Mouse (Mus musculus) limb, embryonic 12.5 days (tissue): ENCODE results near the gene Pdlim7. TPM values are rescaled to one million over a fixed set of nuclear protein-coding genes. Genes with fewer than 3 reads are reported as not detected.
A peak's percentile ranks its signal among the peaks of the same experiment; 100 is the strongest.

ENCODE experiments used
- ATAC-seq: fragments of 200-750 bp; cut with Nextera tagmentation; 2 replicates; pipeline ENCODE4 v1.8.0; 2017; ENCODE audit warnings: low read depth, moderate TSS enrichment; ENCODE audit not compliant: insufficient number of reproducible peaks, insufficient read depth, low FRiP score, low TSS enrichment
- H3K27ac ChIP-seq: fragments of 300-500 bp; sonication (generic); 2 replicates; pipeline ENCODE4 v1.5.1; 2016; ENCODE audit warnings: mild to moderate bottlenecking, moderate library complexity
- H3K27me3 ChIP-seq: fragments of 300-500 bp; sonication (generic); 2 replicates; pipeline ENCODE4 v1.6.1; 2016; ENCODE audit warnings: mild to moderate bottlenecking, moderate library complexity
- H3K36me3 ChIP-seq: fragments of 300-500 bp; sonication (generic); 2 replicates; pipeline ENCODE4 v1.6.1; 2016; ENCODE audit warnings: mild to moderate bottlenecking, moderate library complexity
- H3K4me1 ChIP-seq: fragments of 300-500 bp; sonication (generic); replicated peaks from 2 replicates; pipeline ENCODE4 v1.6.1; 2016
- H3K4me2 ChIP-seq: fragments of 300-500 bp; sonication (generic); 2 replicates; pipeline ENCODE4 v1.6.1; 2016; ENCODE audit warnings: mild to moderate bottlenecking, moderate library complexity
- H3K4me3 ChIP-seq: fragments of 300-500 bp; sonication (generic); replicated peaks from 2 replicates; pipeline ENCODE4 v1.5.1; 2016; ENCODE audit warnings: mild to moderate bottlenecking
- H3K9ac ChIP-seq: fragments of 300-500 bp; sonication (generic); replicated peaks from 2 replicates; pipeline ENCODE4 v1.6.1; 2016; ENCODE audit warnings: mild to moderate bottlenecking, moderate library complexity
- H3K9me3 ChIP-seq: fragments of 300-500 bp; sonication (generic); 2 replicates; pipeline ENCODE4 v1.6.1; 2016; ENCODE audit warnings: mild to moderate bottlenecking, moderate library complexity
- WGBS: fragments of 180-500 bp; shearing (Covaris S2); methylation state at CpG from one replicate; pipeline ENCODE4 v1.1.7; 2016; 5-methylcytosine and 5-hydroxymethylcytosine counted together
- polyA plus RNA-seq: library from polyadenylated mRNA; unstranded; fragments of >200 nt; fragmentation: Nextera tagmentation; extraction: Ambion mirVana; gene quantifications from 2 replicates; pipeline ENCODE4 v1.2.1, GENCODE M21; 2016

The Pdlim7 gene
- polyA plus RNA-seq, 1 experiment from 2014 or later: 158 TPM

- ATAC-seq: no peak
- H3K9ac ChIP-seq: no peak overlapping the region
- H3K27ac ChIP-seq: peak overlapping the region; percentile 35; the same call in 1 of the 2 replicates
- no peaks in the 10 kb centered on the region for H3K27me3 ChIP-seq
- H3K4me2 ChIP-seq: peak overlapping the region; percentile 100; the same call in 1 of the 2 replicates
- peaks cover 43% of the 10 kb centered on the region for H3K4me1 ChIP-seq
- peaks cover 52% of the 10 kb centered on the region for H3K36me3 ChIP-seq
- H3K4me3 ChIP-seq: 0 out of 2 replicates have a peak overlapping the region, but pooled peaks have one; percentile 9
- no peaks in the 10 kb centered on the region for H3K9me3 ChIP-seq
- 64% methylated on average over 11 of the region's 11 CpGs for WGBS
Measured at GRCm38 (mm10) chr13:55473961-55474360, 39.5 kb downstream of the Pdlim7 start.

GRCm38 (mm10) chr13:55473076-55473831 lies 40.2 kb downstream of the Pdlim7 start:
- 12% methylated on average over 18 of the region's 18 CpGs for WGBS
- H3K9me3 ChIP-seq: no peaks in the 10 kb centered on the region
- H3K27me3 ChIP-seq: no peaks in the 10 kb centered on the region
- peak overlapping the region; percentile 61 for H3K4me3 ChIP-seq
- H3K9ac ChIP-seq: peak overlapping the region; percentile 82
- peaks cover 43% of the 10 kb centered on the region for H3K4me1 ChIP-seq
- peak overlapping the region; percentile 89 for H3K27ac ChIP-seq
- no peak for ATAC-seq
- H3K4me2 ChIP-seq: peak overlapping the region; percentile 100
- H3K36me3 ChIP-seq: peaks cover 47% of the 10 kb centered on the region

- H3K27ac ChIP-seq: peak overlapping the region; percentile 89
- under 1% methylated on average over 103 of the region's 103 CpGs for WGBS
- H3K9ac ChIP-seq: peak overlapping the region; percentile 82
- ATAC-seq: peak; percentile 33
- H3K9me3 ChIP-seq: no peaks in the 10 kb centered on the region
- peaks cover 43% of the 10 kb centered on the region for H3K4me1 ChIP-seq
- peak overlapping the region; percentile 100 for H3K4me2 ChIP-seq
- H3K27me3 ChIP-seq: no peaks in the 10 kb centered on the region
- peaks cover 38% of the 10 kb centered on the region for H3K36me3 ChIP-seq
- H3K4me3 ChIP-seq: peak overlapping the region; percentile 61
Measured at GRCm38 (mm10) chr13:55472132-55473022, 41.1 kb downstream of the Pdlim7 start.

GRCm38 (mm10) chr13:55471819-55472131 lies 41.7 kb downstream of the Pdlim7 start:
- H3K27ac ChIP-seq: peak overlapping the region; percentile 89
- peaks cover 32% of the 10 kb centered on the region for H3K36me3 ChIP-seq
- peaks cover 43% of the 10 kb centered on the region for H3K4me1 ChIP-seq
- no peaks in the 10 kb centered on the region for H3K9me3 ChIP-seq
- WGBS: under 1% methylated on average over 31 of the region's 31 CpGs
- H3K27me3 ChIP-seq: no peaks in the 10 kb centered on the region
- H3K9ac ChIP-seq: peak overlapping the region; percentile 82
- peak overlapping the region; percentile 100 for H3K4me2 ChIP-seq
- H3K4me3 ChIP-seq: peak overlapping the region; percentile 61
- ATAC-seq: peak; percentile 16; the same call in 1 of the 2 replicates

- peaks cover 43% of the 10 kb centered on the region for H3K4me1 ChIP-seq
- peak overlapping the region; percentile 89 for H3K27ac ChIP-seq
- H3K9me3 ChIP-seq: no peaks in the 10 kb centered on the region
- 2% methylated on average over 54 of the region's 54 CpGs for WGBS
- H3K4me2 ChIP-seq: peak overlapping the region; percentile 100
- H3K4me3 ChIP-seq: peak overlapping the region; percentile 61
- H3K9ac ChIP-seq: peak overlapping the region; percentile 82
- peaks cover 27% of the 10 kb centered on the region for H3K36me3 ChIP-seq
- no peaks in the 10 kb centered on the region for H3K27me3 ChIP-seq
- peak; percentile 39 for ATAC-seq
Measured at GRCm38 (mm10) chr13:55471156-55471818, 42.2 kb downstream of the Pdlim7 start.

GRCm38 (mm10) chr13:55470372-55470771 lies 43.1 kb downstream of the Pdlim7 start:
- H3K4me2 ChIP-seq: peak overlapping the region; percentile 100; the same call in 1 of the 2 replicates
- H3K27ac ChIP-seq: no peak overlapping the region

GRCm38 (mm10) chr13:55468851-55469560 lies 44.5 kb downstream of the Pdlim7 start:
- WGBS: 40% methylated on average over 13 of the region's 13 CpGs
- H3K4me2 ChIP-seq: no peak overlapping the region
- no peak for ATAC-seq
- H3K4me1 ChIP-seq: peaks cover 46% of the 10 kb centered on the region
- H3K9me3 ChIP-seq: no peaks in the 10 kb centered on the region
- no peak overlapping the region for H3K4me3 ChIP-seq
- H3K9ac ChIP-seq: no peak overlapping the region
- H3K27me3 ChIP-seq: no peaks in the 10 kb centered on the region
- no peak overlapping the region for H3K27ac ChIP-seq
- H3K36me3 ChIP-seq: peaks cover 5% of the 10 kb centered on the region

More at GRCm38 (mm10) chr13:55470372-55470771, 43.1 kb downstream of the Pdlim7 start:
- no peak for ATAC-seq
- Histone ChIP-seq H3K4me3 (no peak overlapping the region), H3K9ac (no peak overlapping the region), H3K27me3 (no peaks in the 10 kb centered on the region), H3K9me3 (no peaks in the 10 kb centered on the region), H3K36me3 (peaks cover 18% of the 10 kb centered on the region), H3K4me1 (peaks cover 49% of the 10 kb centered on the region)
- 74% methylated on average over 9 of the region's 9 CpGs for WGBS

GRCm38 (mm10) chr13:55465830-55466440 lies 47.5 kb downstream of the Pdlim7 start:
- no peaks in the 10 kb centered on the region for H3K9me3 ChIP-seq
- peaks cover 19% of the 10 kb centered on the region for H3K36me3 ChIP-seq
- 0 out of 2 replicates have a peak overlapping the region, but pooled peaks have one; percentile 19 for H3K27ac ChIP-seq

GRCm38 (mm10) chr13:55465184-55465583 lies 48.3 kb downstream of the Pdlim7 start:
- Histone ChIP-seq H3K4me3 (peak overlapping the region; percentile 76), H3K27me3 (no peaks in the 10 kb centered on the region), H3K4me1 (peaks cover 31% of the 10 kb centered on the region), H3K36me3 (peaks cover 27% of the 10 kb centered on the region), H3K9ac (peak overlapping the region; percentile 80), H3K4me2 (peak overlapping the region; percentile 93), H3K9me3 (no peaks in the 10 kb centered on the region), H3K27ac (no peak overlapping the region; the same call in 1 of the 2 replicates)
- no peak for ATAC-seq
- WGBS: 28% methylated on average over 3 of the region's 3 CpGs

More at GRCm38 (mm10) chr13:55465830-55466440, 47.5 kb downstream of the Pdlim7 start:
- 80% methylated on average over 5 of the region's 5 CpGs for WGBS
- Histone ChIP-seq H3K9ac (no peak overlapping the region), H3K27me3 (no peaks in the 10 kb centered on the region), H3K4me2 (peak overlapping the region; percentile 93; the same call in 1 of the 2 replicates), H3K4me3 (no peak overlapping the region), H3K4me1 (peaks cover 34% of the 10 kb centered on the region)
- ATAC-seq: no peak
